Mouse (Mus musculus) liver, embryonic 11.5 days (tissue): ENCODE data around the gene Arl14ep. TPM values are rescaled to one million over a fixed set of nuclear protein-coding genes. Genes with fewer than 3 reads are reported as not detected.

ENCODE experiments used
- ATAC-seq: fragments of 200-750 bp; cut with Nextera tagmentation; replicated peaks from 2 replicates; pipeline ENCODE4 v1.8.0; 2017; ENCODE audit warnings: moderate number of reproducible peaks, mild to moderate bottlenecking, moderate TSS enrichment, moderate library complexity; ENCODE audit not compliant: low FRiP score
- DNase-seq: peaks from one replicate; pipeline ENCODE4 v3.0.0-alpha.2; 2017; ENCODE audit warnings: low spot score
- H3K27ac ChIP-seq: fragments of 300-500 bp; sonication (generic); 2 replicates; pipeline ENCODE4 v1.5.1; 2014; ENCODE audit warnings: mild to moderate bottlenecking, low read depth, low read length, control low read depth
- H3K27me3 ChIP-seq: fragments of 300-500 bp; sonication (generic); replicated peaks from 2 replicates; pipeline ENCODE4 v1.6.1; 2014; ENCODE audit warnings: low read length, mixed read lengths; ENCODE audit not compliant: control insufficient read depth, insufficient read depth
- H3K36me3 ChIP-seq: fragments of 300-500 bp; sonication (generic); 2 replicates; pipeline ENCODE4 v1.6.1; 2014; ENCODE audit warnings: mild to moderate bottlenecking, low read length, moderate library complexity, mixed read lengths; ENCODE audit not compliant: control insufficient read depth, insufficient read depth
- H3K4me1 ChIP-seq: fragments of 300-500 bp; sonication (generic); replicated peaks from 2 replicates; pipeline ENCODE4 v1.6.1; 2014; ENCODE audit warnings: low read length, mixed read lengths; ENCODE audit not compliant: control insufficient read depth, insufficient read depth
- H3K4me2 ChIP-seq: fragments of 300-500 bp; sonication (generic); 2 replicates; pipeline ENCODE4 v1.6.1; 2014; ENCODE audit warnings: mild to moderate bottlenecking, control low read depth, moderate library complexity
- H3K4me3 ChIP-seq: fragments of 300-500 bp; sonication (generic); 2 replicates; pipeline ENCODE4 v1.5.1; 2014; ENCODE audit warnings: low read depth, low read length, control low read depth
- H3K9ac ChIP-seq: fragments of 300-500 bp; sonication (generic); 2 replicates; pipeline ENCODE4 v1.6.1; 2014; ENCODE audit warnings: low read depth, low read length, control low read depth
- H3K9me3 ChIP-seq: fragments of 300-500 bp; sonication (generic); 2 replicates; pipeline ENCODE4 v1.6.1; 2016; ENCODE audit warnings: low read length, inconsistent platforms, mixed read lengths; ENCODE audit not compliant: control insufficient read depth
- WGBS: fragments of 180-500 bp; shearing (Covaris S2); extraction: QIAGEN DNeasy Blood & Tissue Kit; methylation state at CpG from one replicate; pipeline ENCODE4 v1.1.7; 2014; 5-methylcytosine and 5-hydroxymethylcytosine counted together
- polyA plus RNA-seq: library from polyadenylated mRNA; unstranded; fragments of >200 nt; fragmentation: Nextera tagmentation; extraction: Ambion mirVana; gene quantifications from 2 replicates; pipeline ENCODE4 v1.2.1, GENCODE M21; 2014

Gene Arl14ep
- polyA plus RNA-seq, 1 experiment from 2014 or later, result 28.4 TPM

GRCm38 (mm10) chr2:106961066-106961465, 13.2 kb downstream of the Arl14ep start:
- 85% methylated on average over 2 of the region's 2 CpGs for WGBS
- H3K27me3 ChIP-seq, result no peaks in the 10 kb centered on the region
- H3K9me3 ChIP-seq, result no peaks in the 10 kb centered on the region
- H3K4me2 ChIP-seq, result no peak overlapping the region
- H3K9ac ChIP-seq, result no peak overlapping the region
- DNase-seq (no peak), ATAC-seq (no peak)
- no peak overlapping the region for H3K4me3 ChIP-seq
- peaks cover 7% of the 10 kb centered on the region; the same call in 1 of the 2 replicates for H3K36me3 ChIP-seq
- H3K27ac ChIP-seq, result no peak overlapping the region
- no peaks in the 10 kb centered on the region for H3K4me1 ChIP-seq

GRCm38 (mm10) chr2:106960237-106960636, 14.0 kb downstream of the Arl14ep start:
- ATAC-seq (no peak), DNase-seq (no peak)
- Histone ChIP-seq H3K9ac (no peak overlapping the region), H3K9me3 (no peaks in the 10 kb centered on the region), H3K27me3 (no peaks in the 10 kb centered on the region), H3K27ac (no peak overlapping the region), H3K4me1 (no peaks in the 10 kb centered on the region), H3K36me3 (peaks cover 7% of the 10 kb centered on the region; the same call in 1 of the 2 replicates), H3K4me2 (no peak overlapping the region), H3K4me3 (no peak overlapping the region)
- WGBS, result 39% methylated on average over 7 of the region's 7 CpGs

GRCm38 (mm10) chr2:106959380-106959779, 14.8 kb downstream of the Arl14ep start:
- no peak for DNase-seq
- no peaks in the 10 kb centered on the region for H3K9me3 ChIP-seq
- H3K4me2 ChIP-seq, result no peak overlapping the region
- H3K27ac ChIP-seq, result no peak overlapping the region
- H3K9ac ChIP-seq, result no peak overlapping the region
- H3K4me3 ChIP-seq, result no peak overlapping the region
- H3K27me3 ChIP-seq, result no peaks in the 10 kb centered on the region
- H3K36me3 ChIP-seq, result peaks cover under 1% of the 10 kb centered on the region; the same call in 1 of the 2 replicates
- ATAC-seq, result no peak
- WGBS, result 84% methylated on average over 5 of the region's 5 CpGs
- no peaks in the 10 kb centered on the region for H3K4me1 ChIP-seq

GRCm38 (mm10) chr2:106958916-106959315, 15.3 kb downstream of the Arl14ep start:
- H3K9me3 ChIP-seq, result no peaks in the 10 kb centered on the region
- ATAC-seq (no peak), DNase-seq (no peak)
- H3K27ac ChIP-seq, result no peak overlapping the region
- H3K36me3 ChIP-seq, result no peaks in the 10 kb centered on the region; the same call in 1 of the 2 replicates
- no peaks in the 10 kb centered on the region for H3K4me1 ChIP-seq
- H3K9ac ChIP-seq, result no peak overlapping the region
- no peak overlapping the region for H3K4me2 ChIP-seq
- H3K4me3 ChIP-seq, result no peak overlapping the region
- 87% methylated on average over 6 of the region's 6 CpGs for WGBS
- no peaks in the 10 kb centered on the region for H3K27me3 ChIP-seq

- WGBS, result 57% methylated on average over 6 of the region's 6 CpGs
- DNase-seq, result no peak
Observed at GRCm38 (mm10) chr2:106956146-106956545, 18.1 kb downstream of the Arl14ep start.

GRCm38 (mm10) chr2:106955621-106956020, 18.6 kb downstream of the Arl14ep start:
- DNase-seq, result no peak
- Histone ChIP-seq H3K9me3 (no peaks in the 10 kb centered on the region), H3K27ac (no peak overlapping the region), H3K4me3 (no peak overlapping the region), H3K9ac (no peak overlapping the region), H3K4me2 (no peak overlapping the region), H3K4me1 (no peaks in the 10 kb centered on the region), H3K27me3 (no peaks in the 10 kb centered on the region), H3K36me3 (no peaks in the 10 kb centered on the region)
- ATAC-seq, result no peak
- 13% methylated on average over 10 of the region's 10 CpGs for WGBS

More at GRCm38 (mm10) chr2:106956146-106956545, 18.1 kb downstream of the Arl14ep start:
- Histone ChIP-seq H3K9ac (no peak overlapping the region), H3K4me3 (no peak overlapping the region), H3K4me2 (no peak overlapping the region), H3K9me3 (no peaks in the 10 kb centered on the region), H3K27ac (no peak overlapping the region), H3K4me1 (no peaks in the 10 kb centered on the region), H3K36me3 (no peaks in the 10 kb centered on the region), H3K27me3 (no peaks in the 10 kb centered on the region)
- no peak for ATAC-seq

GRCm38 (mm10) chr2:106954975-106955374, 19.2 kb downstream of the Arl14ep start:
- H3K4me3 ChIP-seq, result no peak overlapping the region
- H3K36me3 ChIP-seq, result no peaks in the 10 kb centered on the region
- 74% methylated on average over 6 of the region's 6 CpGs for WGBS
- no peaks in the 10 kb centered on the region for H3K4me1 ChIP-seq
- no peaks in the 10 kb centered on the region for H3K9me3 ChIP-seq
- H3K27me3 ChIP-seq, result no peaks in the 10 kb centered on the region
- ATAC-seq (no peak), DNase-seq (no peak)
- H3K9ac ChIP-seq, result no peak overlapping the region
- H3K4me2 ChIP-seq, result no peak overlapping the region
- no peak overlapping the region for H3K27ac ChIP-seq

- H3K27ac ChIP-seq, result no peak overlapping the region
- no peaks in the 10 kb centered on the region for H3K36me3 ChIP-seq
- no peak overlapping the region for H3K4me2 ChIP-seq
- ATAC-seq, result no peak
- H3K4me1 ChIP-seq, result no peaks in the 10 kb centered on the region
- H3K9ac ChIP-seq, result no peak overlapping the region
- WGBS, result 79% methylated on average over 1 of the region's 1 CpGs
- no peaks in the 10 kb centered on the region for H3K9me3 ChIP-seq
- H3K27me3 ChIP-seq, result no peaks in the 10 kb centered on the region
- no peak overlapping the region for H3K4me3 ChIP-seq
- no peak for DNase-seq
Observed at GRCm38 (mm10) chr2:106942451-106942850, 31.8 kb downstream of the Arl14ep start.

- ATAC-seq, result no peak
- H3K9me3 ChIP-seq, result no peaks in the 10 kb centered on the region
- H3K4me2 ChIP-seq, result no peak overlapping the region
- H3K4me3 ChIP-seq, result no peak overlapping the region
- H3K36me3 ChIP-seq, result no peaks in the 10 kb centered on the region
- H3K27me3 ChIP-seq, result no peaks in the 10 kb centered on the region
- no peak for DNase-seq
- 55% methylated on average over 2 of the region's 2 CpGs for WGBS
- no peak overlapping the region for H3K27ac ChIP-seq
- H3K9ac ChIP-seq, result no peak overlapping the region
- H3K4me1 ChIP-seq, result no peaks in the 10 kb centered on the region
Observed at GRCm38 (mm10) chr2:106935681-106936080, 38.5 kb downstream of the Arl14ep start.
